Mouse (Mus musculus) heart, adult 2 months (tissue): ENCODE data around the gene Spock1.

ENCODE experiments used
- CTCF ChIP-seq: fragments of 200-600 bp; IDR thresholded peaks from 2 replicates; pipeline ENCODE4 v1.8.1; 2022; ENCODE audit warnings: antibody characterized with exemption, mild to moderate bottlenecking, moderate library complexity
- POLR2A ChIP-seq: fragments of 200-500 bp; IDR thresholded peaks from 2 replicates; pipeline ENCODE4 v1.6.1; 2011; ENCODE audit warnings: mild to moderate bottlenecking, low read depth, low read length, control low read depth; ENCODE audit not compliant: insufficient read depth

- TF ChIP-seq CTCF (no peak), POLR2A (no peak)
These were observed 265.1 kb downstream of the Spock1 start for GRCm38 (mm10) chr13:57643036-57643435.
